Comparison of ENCODE assay signal across 8 mouse cellular contexts in genomic region chr7:28013549-28014444, GRCm38 (mm10). TPM values are rescaled to one million over a fixed set of nuclear protein-coding genes. Genes with fewer than 3 reads are reported as not detected.
DNase-seq lines count a peak whose midpoint lies in the region; ATAC-seq and TF ChIP-seq lines count a peak whose summit lies in the region.

Gene Zfp850 (minus strand): TSS chr7:28014115.

- no peaks in the 10 kb centered on the region for H3K27me3 ChIP-seq in hindbrain, embryonic 10.5 days (ENCODE audit: insufficient read depth, poor library complexity, severe bottlenecking)
- H3K27me3 ChIP-seq in lung, postnatal 0 days (replicated peaks; ENCODE audit: insufficient read depth, low read length) = no peaks in the 10 kb centered on the region

- H3K4me1 ChIP-seq in hindbrain, embryonic 10.5 days (replicated peaks) = peaks cover 12% of the 10 kb centered on the region
- H3K4me1 ChIP-seq in lung, postnatal 0 days (ENCODE audit: insufficient read depth, low read depth, low read length) = peaks cover 5% of the 10 kb centered on the region; the same call in 1 of the 2 replicates

- H3K36me3 ChIP-seq in hindbrain, embryonic 10.5 days = peaks cover 32% of the 10 kb centered on the region
- no peaks in the 10 kb centered on the region for H3K36me3 ChIP-seq in lung, postnatal 0 days (ENCODE audit: insufficient read depth, low read length)

- peak within 1 kb of the TSS; percentile 78 for H3K9ac ChIP-seq in lung, postnatal 0 days (replicated peaks; ENCODE audit: low read depth)

- 1% methylated on average over 47 of the region's 47 CpGs for WGBS in hindbrain, embryonic 10.5 days
- WGBS in lung, postnatal 0 days = under 1% methylated on average over 47 of the region's 47 CpGs

- DNase-seq in MEL-GATA-1-ER (ENCODE audit: extremely low read depth, low read depth) = peak; percentile 31
- peak; percentile 74 for DNase-seq in cerebellum, adult 8-10 months
- DNase-seq in hindbrain, embryonic 10.5 days (ENCODE audit: low spot score) = peak; percentile 82
- peak; percentile 73 for DNase-seq in layer of hippocampus, adult 9-11 months
- DNase-seq in lung, postnatal 0 days (ENCODE audit: low spot score) = peak; percentile 81
- DNase-seq in ovary, postnatal 36 days (ENCODE audit: low spot score) = peak; percentile 77
- DNase-seq in thymus, postnatal 25 days = peak; percentile 79

- no peak for TF ChIP-seq EP300 in lung, postnatal 0 days (IDR thresholded peaks at IDR 0.05)

- ATAC-seq in frontal cortex, adult (ENCODE audit: low TSS enrichment) = peak; percentile 91
- ATAC-seq in lung, postnatal 0 days = peak; percentile 90

- peak within 1 kb of the TSS; percentile 79 for H3K4me2 ChIP-seq in lung, postnatal 0 days (replicated peaks; ENCODE audit: low read depth, low read length)

- no peak for TF ChIP-seq CTCF in lung, postnatal 0 days (IDR thresholded peaks at IDR 0.05)

- peaks cover 5% of the 10 kb centered on the region; the same call in 1 of the 2 replicates for H3K9me3 ChIP-seq in hindbrain, embryonic 10.5 days
- no peaks in the 10 kb centered on the region for H3K9me3 ChIP-seq in lung, postnatal 0 days (ENCODE audit: low read length)

- peak within 1 kb of the TSS; percentile 83 for H3K4me3 ChIP-seq in hindbrain, embryonic 10.5 days
- H3K4me3 ChIP-seq in lung, postnatal 0 days (ENCODE audit: low read depth, low read length) = peak within 1 kb of the TSS; percentile 76

- H3K27ac ChIP-seq in hindbrain, embryonic 10.5 days = peak within 1 kb of the TSS; percentile 89
- H3K27ac ChIP-seq in lung, postnatal 0 days (ENCODE audit: low read length) = no peak within 1 kb of the TSS

RNA-seq across cellular contexts. Expression of gene Zfp850, which starts in this region (rescaled TPM):
- polyA plus RNA-seq in hindbrain, embryonic 10.5 days (2016; fragmentation: Nextera tagmentation; extraction: Ambion mirVana) = 5.9 and 7.7 TPM in 2 replicates
- 1.0 TPM in 2 replicates for polyA plus RNA-seq in lung, postnatal 0 days (2015; fragmentation: Nextera tagmentation; extraction: Ambion mirVana)

Comparison
In these comparisons a context has a peak if more than half of its experiments do, and no peak if none do; other contexts are left out.
1. DNase-seq: peak in every context shown above with its lines; median percentile 82 in hindbrain, embryonic 10.5 days; 81 in lung, postnatal 0 days; 79 in thymus, postnatal 25 days; 77 in ovary, postnatal 36 days; 74 in cerebellum, adult 8-10 months; 73 in layer of hippocampus, adult 9-11 months; 31 in MEL-GATA-1-ER.